Mouse (Mus musculus): ENCODE data around the gene Zscan20. TPM values are rescaled to one million over a fixed set of nuclear protein-coding genes. Genes with fewer than 3 reads are reported as not detected.
"Not testable (repeated sequence)": the region's sequence is repeated elsewhere in the genome, so short reads cannot be mapped to it uniquely, and the experiment has no call there.

Zscan20 gene
- total and polyA plus RNA-seq, 2 experiments from 2014 or later = 1.4 to 6.5 TPM

GRCm38 (mm10) chr4:128613326-128613725 lies 3.4 kb upstream of the Zscan20 start:
- Histone ChIP-seq H3K27ac (ENCODE audit: low read depth, low read length) (peak overlapping the region; percentile 54; the same call in 1 of the 2 replicates), H3K9ac (no peak overlapping the region), H3K4me1 (ENCODE audit: insufficient read depth) (peaks cover 8% of the 10 kb centered on the region), H3K27me3 (ENCODE audit: insufficient read depth, low read length) (no peaks in the 10 kb centered on the region), H3K4me3 (ENCODE audit: low read depth, low read length) (no peak overlapping the region), H3K9me3 (ENCODE audit: low read length) (no peaks in the 10 kb centered on the region), H3K4me2 (ENCODE audit: low read depth) (no peak overlapping the region), H3K36me3 (ENCODE audit: insufficient read depth) (no peaks in the 10 kb centered on the region)
- 14% methylated on average over 8 of the region's 8 CpGs for WGBS
- ATAC-seq (no peak), DNase-seq (peak; percentile 91)
- peak; percentile 88 for TF ChIP-seq CTCF (IDR thresholded peaks at IDR 0.05; ENCODE audit: low read depth)

GRCm38 (mm10) chr4:128611726-128612125 lies 1.8 kb upstream of the Zscan20 start:
- H3K9me3 ChIP-seq (ENCODE audit: low read length); ATAC-seq; DNase-seq; H3K36me3 ChIP-seq (ENCODE audit: insufficient read depth); H3K27me3 ChIP-seq (ENCODE audit: insufficient read depth, low read length); H3K4me1 ChIP-seq (ENCODE audit: insufficient read depth); H3K4me2 ChIP-seq (ENCODE audit: low read depth); H3K4me3 ChIP-seq (ENCODE audit: low read depth, low read length); H3K27ac ChIP-seq (ENCODE audit: low read depth, low read length); H3K9ac ChIP-seq: not testable (repeated sequence)
- WGBS = 84% methylated on average over 3 of the region's 3 CpGs

- peak; percentile 5 for DNase-seq
- Histone ChIP-seq H3K9ac (no peak overlapping the region), H3K4me2 (ENCODE audit: low read depth) (peak overlapping the region; percentile 76), H3K4me3 (ENCODE audit: low read depth, low read length) (peak overlapping the region; percentile 53; the same call in 1 of the 2 replicates), H3K9me3 (ENCODE audit: low read length) (no peaks in the 10 kb centered on the region), H3K36me3 (ENCODE audit: insufficient read depth) (no peaks in the 10 kb centered on the region), H3K27me3 (ENCODE audit: insufficient read depth, low read length) (no peaks in the 10 kb centered on the region), H3K4me1 (ENCODE audit: insufficient read depth) (peaks cover 8% of the 10 kb centered on the region), H3K27ac (ENCODE audit: low read depth, low read length) (no peak overlapping the region)
- TF ChIP-seq CTCF (IDR thresholded peaks at IDR 0.05; ENCODE audit: low read depth) = no peak
- 26% methylated on average over 10 of the region's 10 CpGs for WGBS
- ATAC-seq = no peak
These were observed 808 bp upstream of the Zscan20 start for GRCm38 (mm10) chr4:128610706-128611105.

GRCm38 (mm10) chr4:128609276-128609924 lies 498 bp downstream of the Zscan20 start:
- Histone ChIP-seq H3K36me3 (ENCODE audit: insufficient read depth) (peaks cover 1% of the 10 kb centered on the region; the same call in 1 of the 2 replicates), H3K9ac (peak overlapping the region; percentile 64), H3K4me1 (ENCODE audit: insufficient read depth) (peaks cover 8% of the 10 kb centered on the region), H3K9me3 (ENCODE audit: low read length) (no peaks in the 10 kb centered on the region), H3K27ac (ENCODE audit: low read depth, low read length) (peak overlapping the region; percentile 36; the same call in 1 of the 2 replicates), H3K27me3 (ENCODE audit: insufficient read depth, low read length) (no peaks in the 10 kb centered on the region), H3K4me2 (ENCODE audit: low read depth) (peak overlapping the region; percentile 76), H3K4me3 (ENCODE audit: low read depth, low read length) (peak overlapping the region; percentile 53)
- 10% methylated on average over 26 of the region's 27 CpGs for WGBS
- DNase-seq (no peak), ATAC-seq (no peak; the same call in 1 of the 2 replicates)
- TF ChIP-seq CTCF (IDR thresholded peaks at IDR 0.05; ENCODE audit: low read depth) = no peak

- Histone ChIP-seq H3K27me3 (ENCODE audit: insufficient read depth, low read length) (no peaks in the 10 kb centered on the region), H3K9me3 (ENCODE audit: low read length) (no peaks in the 10 kb centered on the region), H3K4me2 (ENCODE audit: low read depth) (no peak overlapping the region), H3K4me3 (ENCODE audit: low read depth, low read length) (no peak overlapping the region), H3K4me1 (ENCODE audit: insufficient read depth) (peaks cover 8% of the 10 kb centered on the region), H3K9ac (no peak overlapping the region), H3K27ac (ENCODE audit: low read depth, low read length) (no peak overlapping the region), H3K36me3 (ENCODE audit: insufficient read depth) (peaks cover 19% of the 10 kb centered on the region)
- WGBS = 69% methylated on average over 11 of the region's 11 CpGs
- no peak for TF ChIP-seq CTCF (IDR thresholded peaks at IDR 0.05; ENCODE audit: low read depth)
- DNase-seq (peak; percentile 9), ATAC-seq (no peak)
These were observed 2.2 kb downstream of the Zscan20 start for GRCm38 (mm10) chr4:128607661-128608060.

GRCm38 (mm10) chr4:128606586-128606985 lies 3.3 kb downstream of the Zscan20 start:
- Histone ChIP-seq H3K4me2 (ENCODE audit: low read depth) (no peak overlapping the region), H3K27me3 (ENCODE audit: insufficient read depth, low read length) (no peaks in the 10 kb centered on the region), H3K4me3 (ENCODE audit: low read depth, low read length) (no peak overlapping the region), H3K4me1 (ENCODE audit: insufficient read depth) (peaks cover 8% of the 10 kb centered on the region), H3K27ac (ENCODE audit: low read depth, low read length) (no peak overlapping the region), H3K9ac (no peak overlapping the region), H3K36me3 (ENCODE audit: insufficient read depth) (peaks cover 22% of the 10 kb centered on the region), H3K9me3 (ENCODE audit: low read length) (no peaks in the 10 kb centered on the region)
- TF ChIP-seq CTCF (IDR thresholded peaks at IDR 0.05; ENCODE audit: low read depth) = no peak
- ATAC-seq (no peak), DNase-seq (no peak)
- WGBS = 85% methylated on average over 7 of the region's 7 CpGs

GRCm38 (mm10) chr4:128597801-128598560 lies 11.9 kb downstream of the Zscan20 start:
- ATAC-seq (no peak), DNase-seq (no peak)
- no peak for TF ChIP-seq CTCF (IDR thresholded peaks at IDR 0.05; ENCODE audit: low read depth)
- peaks cover 7% of the 10 kb centered on the region; the same call in 1 of the 2 replicates for H3K36me3 ChIP-seq (ENCODE audit: insufficient read depth)
- 87% methylated on average over 12 of the region's 12 CpGs for WGBS
- no peak overlapping the region for H3K4me3 ChIP-seq (ENCODE audit: low read depth, low read length)
- no peak overlapping the region for H3K9ac ChIP-seq
- H3K4me1 ChIP-seq (ENCODE audit: insufficient read depth) = no peaks in the 10 kb centered on the region
- H3K4me2 ChIP-seq (ENCODE audit: low read depth) = no peak overlapping the region
- no peak overlapping the region for H3K27ac ChIP-seq (ENCODE audit: low read depth, low read length)
- no peaks in the 10 kb centered on the region for H3K27me3 ChIP-seq (ENCODE audit: insufficient read depth, low read length)
- H3K9me3 ChIP-seq (ENCODE audit: low read length) = no peaks in the 10 kb centered on the region
